Mouse (Mus musculus): ENCODE data around the gene Smtnl1. TPM values are rescaled to one million over a fixed set of nuclear protein-coding genes. Genes with fewer than 3 reads are reported as not detected.
A peak's percentile ranks its signal among the peaks of the same experiment; 100 is the strongest.

The Smtnl1 gene
- polyA plus RNA-seq, 1 experiment: 0.04 TPM

DNA sequence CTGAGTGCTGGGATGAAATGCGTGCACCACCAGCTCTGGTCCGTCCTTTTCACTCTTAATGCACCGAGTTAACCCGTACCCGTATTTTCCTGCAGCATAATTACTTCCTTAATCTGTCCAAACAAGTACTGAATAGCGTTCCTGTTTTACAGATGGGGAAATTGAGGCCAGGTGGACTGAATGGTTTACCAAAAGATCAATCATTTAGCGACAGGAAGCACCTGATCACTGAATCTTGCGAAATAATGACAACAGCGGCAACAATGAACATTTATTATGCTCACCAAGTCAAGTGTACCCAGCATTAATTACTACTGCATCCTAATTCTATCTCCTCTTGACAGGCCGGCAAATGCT, 16.1 kb upstream of the Smtnl1 start, which contains the start of gene Slc43a1:
Slc43a1 (plus strand) TSS at position 258 of the 357 bp plus-strand sequence.
- peak within 1 kb of the TSS; percentile 71 for H3K4me3 ChIP-seq (ENCODE audit: extremely low read depth, insufficient read depth, insufficient read length)
- peak within 1 kb of the TSS; percentile 49 for H3K27ac ChIP-seq (ENCODE audit: insufficient read depth, low read length)
- H3K27me3 ChIP-seq (ENCODE audit: control insufficient read depth, insufficient read depth, low read length): no peaks in the 10 kb centered on the region; the same call in 1 of the 2 replicates
- H3K4me1 ChIP-seq (ENCODE audit: control insufficient read depth, insufficient read depth, insufficient read length): peaks cover 16% of the 10 kb centered on the region
- WGBS: 23% methylated on average over 10 of the region's 10 CpGs
- no peaks in the 10 kb centered on the region for H3K36me3 ChIP-seq (ENCODE audit: control insufficient read depth, insufficient read depth, low read length)
- TF ChIP-seq POLR2A (IDR thresholded peaks at IDR 0.05; ENCODE audit: low read depth, low read length) (no peak), CTCF (IDR thresholded peaks at IDR 0.05; ENCODE audit: extremely low read depth, insufficient read depth, insufficient read length, insufficient replicate concordance) (no peak)
- no peak for DNase-seq (ENCODE audit: low read depth in 1 of 2, low spot score in 2 of 2)

DNA sequence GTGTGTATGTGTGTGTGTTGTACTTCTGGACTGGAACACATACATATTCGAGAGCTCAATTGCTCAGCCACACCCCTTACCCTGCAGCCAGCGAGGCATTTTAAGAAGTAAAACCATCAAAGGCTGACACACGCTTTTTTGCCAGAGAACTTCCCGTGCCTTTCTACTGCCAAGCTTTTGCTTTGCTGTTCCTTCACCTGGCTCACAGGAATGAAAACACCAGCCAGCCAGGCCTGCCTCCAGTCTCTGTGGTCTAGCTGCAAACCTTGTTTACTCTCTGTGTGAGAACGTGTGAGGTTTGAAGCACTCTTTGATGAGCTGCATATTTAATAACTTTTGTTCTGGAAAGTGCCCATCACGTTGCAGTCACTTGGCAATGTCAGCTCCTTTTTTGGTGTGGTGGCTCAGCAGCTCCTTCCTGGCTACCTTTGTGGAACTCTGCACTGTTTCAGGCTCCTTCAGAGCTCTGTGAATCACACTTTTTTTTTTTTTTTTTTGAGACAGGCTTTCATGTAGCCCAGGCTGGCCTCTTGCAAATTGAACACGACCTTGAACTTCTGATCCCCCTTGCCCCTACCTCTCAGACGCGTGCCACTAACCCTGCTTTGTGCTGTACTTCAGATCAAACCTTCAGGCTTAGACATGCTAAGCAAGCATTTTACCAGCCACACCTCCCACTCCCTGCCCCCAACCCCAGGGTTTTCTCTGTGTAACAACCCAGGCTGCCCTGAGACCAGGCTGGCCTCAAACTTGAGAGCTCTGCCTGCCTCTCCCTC, 15.6 kb upstream of the Smtnl1 start:
- Histone ChIP-seq H3K36me3 (ENCODE audit: control insufficient read depth, insufficient read depth, low read length) (no peaks in the 10 kb centered on the region), H3K27me3 (ENCODE audit: control insufficient read depth, insufficient read depth, low read length) (no peaks in the 10 kb centered on the region; the same call in 1 of the 2 replicates), H3K27ac (ENCODE audit: insufficient read depth, low read length) (peak overlapping the region; percentile 49), H3K4me1 (ENCODE audit: control insufficient read depth, insufficient read depth, insufficient read length) (peaks cover 16% of the 10 kb centered on the region), H3K4me3 (ENCODE audit: extremely low read depth, insufficient read depth, insufficient read length) (no peak overlapping the region)
- 21% methylated on average over 9 of the region's 9 CpGs for WGBS
- TF ChIP-seq CTCF (IDR thresholded peaks at IDR 0.05; ENCODE audit: extremely low read depth, insufficient read depth, insufficient read length, insufficient replicate concordance) (no peak), POLR2A (IDR thresholded peaks at IDR 0.05; ENCODE audit: low read depth, low read length) (no peak)
- DNase-seq (ENCODE audit: low read depth in 1 of 2, low spot score in 2 of 2): peak in 1 of 2 experiments; percentile 21

GRCm38 (mm10) chr2:84837107-84837506, 14.7 kb upstream of the Smtnl1 start:
- 39% methylated on average over 8 of the region's 8 CpGs for WGBS
- Histone ChIP-seq H3K27me3 (ENCODE audit: control insufficient read depth, insufficient read depth, low read length) (no peaks in the 10 kb centered on the region; the same call in 1 of the 2 replicates), H3K4me3 (ENCODE audit: extremely low read depth, insufficient read depth, insufficient read length) (no peak overlapping the region), H3K36me3 (ENCODE audit: control insufficient read depth, insufficient read depth, low read length) (no peaks in the 10 kb centered on the region), H3K27ac (ENCODE audit: insufficient read depth, low read length) (peak overlapping the region; percentile 36; the same call in 1 of the 2 replicates), H3K4me1 (ENCODE audit: control insufficient read depth, insufficient read depth, insufficient read length) (peaks cover 16% of the 10 kb centered on the region)
- TF ChIP-seq CTCF (IDR thresholded peaks at IDR 0.05; ENCODE audit: extremely low read depth, insufficient read depth, insufficient read length, insufficient replicate concordance): no peak
- TF ChIP-seq POLR2A (IDR thresholded peaks at IDR 0.05; ENCODE audit: low read depth, low read length): no peak
- peak; percentile 28 to 65 for DNase-seq (ENCODE audit: low read depth in 1 of 2, low spot score in 2 of 2)

- Histone ChIP-seq H3K27me3 (ENCODE audit: control insufficient read depth, insufficient read depth, low read length) (no peaks in the 10 kb centered on the region), H3K4me1 (ENCODE audit: control insufficient read depth, insufficient read depth, insufficient read length) (peaks cover 3% of the 10 kb centered on the region; the same call in 1 of the 2 replicates), H3K27ac (ENCODE audit: insufficient read depth, low read length) (no peak overlapping the region), H3K36me3 (ENCODE audit: control insufficient read depth, insufficient read depth, low read length) (no peaks in the 10 kb centered on the region; the same call in 1 of the 2 replicates), H3K4me3 (ENCODE audit: extremely low read depth, insufficient read depth, insufficient read length) (no peak overlapping the region)
- DNase-seq (ENCODE audit: low read depth in 1 of 2, low spot score in 2 of 2): peak; percentile 56 to 71
- peak; percentile 94 for TF ChIP-seq CTCF (IDR thresholded peaks at IDR 0.05; ENCODE audit: extremely low read depth, insufficient read depth, insufficient read length, insufficient replicate concordance)
- TF ChIP-seq POLR2A (IDR thresholded peaks at IDR 0.05; ENCODE audit: low read depth, low read length): no peak
- WGBS: 39% methylated on average over 10 of the region's 10 CpGs
Measured at GRCm38 (mm10) chr2:84831666-84832391, 9.4 kb upstream of the Smtnl1 start.

GRCm38 (mm10) chr2:84827283-84827920, 5.0 kb upstream of the Smtnl1 start:
- Histone ChIP-seq H3K4me3 (ENCODE audit: extremely low read depth, insufficient read depth, insufficient read length) (peak overlapping the region; percentile 96), H3K4me1 (ENCODE audit: control insufficient read depth, insufficient read depth, insufficient read length) (peaks cover 5% of the 10 kb centered on the region; the same call in 1 of the 2 replicates), H3K27ac (ENCODE audit: insufficient read depth, low read length) (no peak overlapping the region; the same call in 1 of the 2 replicates), H3K27me3 (ENCODE audit: control insufficient read depth, insufficient read depth, low read length) (no peaks in the 10 kb centered on the region; the same call in 1 of the 2 replicates), H3K36me3 (ENCODE audit: control insufficient read depth, insufficient read depth, low read length) (no peaks in the 10 kb centered on the region; the same call in 1 of the 2 replicates)
- no peak for TF ChIP-seq POLR2A (IDR thresholded peaks at IDR 0.05; ENCODE audit: low read depth, low read length)
- TF ChIP-seq CTCF (IDR thresholded peaks at IDR 0.05; ENCODE audit: extremely low read depth, insufficient read depth, insufficient read length, insufficient replicate concordance): no peak
- 2% methylated on average over 29 of the region's 29 CpGs for WGBS
- DNase-seq (ENCODE audit: low read depth in 1 of 2, low spot score in 2 of 2): no peak

DNA sequence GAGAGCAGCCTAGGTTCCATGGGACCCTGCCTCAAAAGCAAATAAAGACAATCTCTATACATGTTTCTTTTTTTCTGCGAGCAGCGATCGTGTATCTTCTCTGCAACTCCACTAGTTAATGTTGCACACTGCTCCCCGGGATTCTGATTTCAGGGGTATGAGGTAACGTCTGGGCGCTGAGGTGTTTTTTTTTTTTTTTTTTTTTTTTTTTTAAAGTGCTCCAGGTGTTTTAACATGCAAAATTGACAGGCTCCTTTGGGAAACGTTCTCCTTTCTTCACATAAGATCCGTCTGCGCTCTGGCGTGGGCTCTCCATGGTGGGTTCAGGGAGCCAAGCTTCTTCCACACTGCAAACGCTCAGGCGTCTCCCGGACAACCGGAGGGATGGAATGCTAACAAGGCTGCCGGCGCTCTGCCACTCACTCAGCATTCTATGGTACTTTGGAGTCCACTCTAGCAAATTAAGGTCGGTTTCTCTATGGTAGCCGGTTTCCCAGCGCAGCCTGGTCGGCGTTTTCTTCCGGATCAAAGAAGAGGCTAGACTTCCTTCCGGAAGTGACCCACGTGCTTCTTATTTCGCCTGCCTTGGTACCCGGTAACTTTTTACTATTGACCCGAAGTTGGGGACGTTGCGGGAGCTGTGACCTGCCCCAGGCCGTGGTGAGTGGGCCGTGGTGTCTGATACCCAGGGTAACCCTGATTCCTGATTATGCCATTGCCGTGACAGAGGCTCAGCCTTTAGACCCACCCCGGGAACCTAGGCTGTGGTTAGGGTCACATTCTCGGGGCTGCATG, 4.2 kb upstream of the Smtnl1 start, which contains the start of gene Timm10:
Timm10 (plus strand) TSS at position 510 of the 795 bp plus-strand sequence.
- Histone ChIP-seq H3K27me3 (ENCODE audit: control insufficient read depth, insufficient read depth, low read length) (no peaks in the 10 kb centered on the region; the same call in 1 of the 2 replicates), H3K27ac (ENCODE audit: insufficient read depth, low read length) (no peak within 1 kb of the TSS; the same call in 1 of the 2 replicates), H3K36me3 (ENCODE audit: control insufficient read depth, insufficient read depth, low read length) (no peaks in the 10 kb centered on the region; the same call in 1 of the 2 replicates), H3K4me3 (ENCODE audit: extremely low read depth, insufficient read depth, insufficient read length) (peak within 1 kb of the TSS; percentile 96), H3K4me1 (ENCODE audit: control insufficient read depth, insufficient read depth, insufficient read length) (peaks cover 5% of the 10 kb centered on the region; the same call in 1 of the 2 replicates)
- peak; percentile 63 to 82 for DNase-seq (ENCODE audit: low read depth in 1 of 2, low spot score in 2 of 2)
- under 1% methylated on average over 34 of the region's 34 CpGs for WGBS
- TF ChIP-seq POLR2A (IDR thresholded peaks at IDR 0.05; ENCODE audit: low read depth, low read length) (no peak), CTCF (IDR thresholded peaks at IDR 0.05; ENCODE audit: extremely low read depth, insufficient read depth, insufficient read length, insufficient replicate concordance) (no peak)

All from spleen, adult 2 months (tissue).